Mouse (Mus musculus) limb, embryonic 15.5 days (tissue): ENCODE measurements at regions not wholly inside any gene's neighbourhood (a gene's known extent, or its start where the extent isn't known, plus 50 kb on each side); places are given as distances from the start of the nearest gene placed in this dataset.

Source experiments
- ATAC-seq: fragments of 200-750 bp; cut with Nextera tagmentation; 2 replicates; pipeline ENCODE4 v1.8.0; 2017; ENCODE audit warnings: low read depth, moderate TSS enrichment; ENCODE audit not compliant: insufficient number of reproducible peaks, low FRiP score, low TSS enrichment
- H3K27ac ChIP-seq: fragments of 300-500 bp; sonication (generic); 2 replicates; pipeline ENCODE4 v1.5.1; 2015; ENCODE audit warnings: moderate library complexity, mild to moderate bottlenecking, inconsistent platforms
- H3K27me3 ChIP-seq: fragments of 300-500 bp; sonication (generic); 2 replicates; pipeline ENCODE4 v1.6.1; 2015; ENCODE audit warnings: inconsistent platforms
- H3K36me3 ChIP-seq: fragments of 300-500 bp; sonication (generic); 2 replicates; pipeline ENCODE4 v1.6.1; 2015; ENCODE audit warnings: inconsistent platforms
- H3K4me1 ChIP-seq: fragments of 300-500 bp; sonication (generic); 2 replicates; pipeline ENCODE4 v1.6.1; 2015; ENCODE audit warnings: inconsistent platforms
- H3K4me2 ChIP-seq: fragments of 300-500 bp; sonication (generic); 2 replicates; pipeline ENCODE4 v1.6.1; 2015; ENCODE audit warnings: mild to moderate bottlenecking, inconsistent platforms
- H3K4me3 ChIP-seq: fragments of 300-500 bp; sonication (generic); 2 replicates; pipeline ENCODE4 v1.5.1; 2015; ENCODE audit warnings: mild to moderate bottlenecking, inconsistent platforms
- H3K9ac ChIP-seq: fragments of 300-500 bp; sonication (generic); 2 replicates; pipeline ENCODE4 v1.6.1; 2015; ENCODE audit warnings: inconsistent platforms
- H3K9me3 ChIP-seq: fragments of 300-500 bp; sonication (generic); 2 replicates; pipeline ENCODE4 v1.6.1; 2016; ENCODE audit warnings: inconsistent platforms
- WGBS: fragments of 180-500 bp; shearing (Covaris S2); methylation state at CpG from one replicate; pipeline ENCODE4 v1.1.7; 2015; 5-methylcytosine and 5-hydroxymethylcytosine counted together

GRCm38 (mm10) chr2:160421216-160421911, 54.5 kb upstream of the Mafb start:
- Histone ChIP-seq H3K9me3 (no peaks in the 10 kb centered on the region), H3K4me2 (peak overlapping the region; percentile 6; the same call in 1 of the 2 replicates), H3K27me3 (0 out of 2 replicates have a peak, but pooled peaks cover 8% of the 10 kb centered on the region), H3K4me3 (no peak overlapping the region), H3K9ac (no peak overlapping the region), H3K4me1 (peaks cover 9% of the 10 kb centered on the region), H3K27ac (no peak overlapping the region), H3K36me3 (no peaks in the 10 kb centered on the region)
- no peak for ATAC-seq
- WGBS = 11% methylated on average over 13 of the region's 13 CpGs

DNA sequence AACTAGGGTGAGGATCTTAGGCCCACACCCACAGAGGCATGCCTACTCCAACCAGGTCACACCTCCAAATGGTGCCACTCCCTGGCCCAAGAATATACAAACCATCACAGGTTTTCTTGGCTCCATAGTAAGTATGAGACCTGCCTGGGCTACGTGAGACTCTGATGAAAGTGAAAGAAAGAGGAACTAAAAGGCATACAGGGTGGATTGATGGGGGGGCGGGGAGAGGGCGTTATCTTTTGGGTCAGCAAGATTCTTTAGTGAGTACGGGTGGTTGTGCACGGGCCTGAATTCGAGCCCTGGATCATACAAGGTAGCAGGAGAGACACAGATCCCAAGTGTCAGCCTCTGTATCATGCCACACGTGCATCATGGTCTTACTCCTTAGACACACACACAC, 57.6 kb upstream of the Mafb start:
- no peak for ATAC-seq
- Histone ChIP-seq H3K4me2 (no peak overlapping the region), H3K27ac (no peak overlapping the region), H3K4me3 (no peak overlapping the region), H3K27me3 (0 out of 2 replicates have a peak, but pooled peaks cover 4% of the 10 kb centered on the region), H3K9me3 (no peaks in the 10 kb centered on the region), H3K4me1 (peaks cover 13% of the 10 kb centered on the region), H3K36me3 (no peaks in the 10 kb centered on the region), H3K9ac (no peak overlapping the region)
- WGBS = 90% methylated on average over 7 of the region's 7 CpGs

GRCm38 (mm10) chr2:160427431-160427830, 60.6 kb upstream of the Mafb start:
- Histone ChIP-seq H3K27me3 (no peaks in the 10 kb centered on the region), H3K9me3 (no peaks in the 10 kb centered on the region), H3K4me1 (0 out of 2 replicates have a peak, but pooled peaks cover 4% of the 10 kb centered on the region), H3K4me2 (no peak overlapping the region), H3K36me3 (no peaks in the 10 kb centered on the region), H3K4me3 (no peak overlapping the region), H3K9ac (no peak overlapping the region), H3K27ac (no peak overlapping the region)
- WGBS = 32% methylated on average over 10 of the region's 10 CpGs
- no peak for ATAC-seq

DNA sequence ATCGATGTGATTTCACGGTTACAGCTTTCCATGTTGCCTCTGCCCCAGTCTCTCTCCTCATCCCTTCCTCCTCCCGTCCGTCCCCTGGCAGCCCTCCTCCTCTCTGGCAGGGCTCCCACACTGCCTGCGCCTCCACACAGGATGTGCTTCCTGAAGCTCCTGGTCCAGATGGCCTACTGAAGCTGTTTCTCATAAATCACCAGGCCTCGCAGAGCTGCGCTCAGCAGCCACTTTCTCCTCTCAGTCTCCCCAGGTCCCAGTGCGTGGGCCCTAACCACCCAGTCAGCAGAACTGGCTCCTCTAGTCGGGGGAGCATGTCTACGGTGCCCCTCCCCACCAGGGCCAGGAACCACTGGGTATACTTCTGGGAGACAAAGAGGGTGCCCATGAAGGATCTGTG, 66.4 kb upstream of the Mafb start:
- no peak overlapping the region for H3K4me3 ChIP-seq
- no peak overlapping the region for H3K9ac ChIP-seq
- H3K27me3 ChIP-seq = no peaks in the 10 kb centered on the region
- H3K9me3 ChIP-seq = no peaks in the 10 kb centered on the region
- no peaks in the 10 kb centered on the region for H3K36me3 ChIP-seq
- WGBS = 23% methylated on average over 10 of the region's 10 CpGs
- H3K4me2 ChIP-seq = no peak overlapping the region
- no peak for ATAC-seq
- no peak overlapping the region for H3K27ac ChIP-seq
- H3K4me1 ChIP-seq = peaks cover 5% of the 10 kb centered on the region

DNA sequence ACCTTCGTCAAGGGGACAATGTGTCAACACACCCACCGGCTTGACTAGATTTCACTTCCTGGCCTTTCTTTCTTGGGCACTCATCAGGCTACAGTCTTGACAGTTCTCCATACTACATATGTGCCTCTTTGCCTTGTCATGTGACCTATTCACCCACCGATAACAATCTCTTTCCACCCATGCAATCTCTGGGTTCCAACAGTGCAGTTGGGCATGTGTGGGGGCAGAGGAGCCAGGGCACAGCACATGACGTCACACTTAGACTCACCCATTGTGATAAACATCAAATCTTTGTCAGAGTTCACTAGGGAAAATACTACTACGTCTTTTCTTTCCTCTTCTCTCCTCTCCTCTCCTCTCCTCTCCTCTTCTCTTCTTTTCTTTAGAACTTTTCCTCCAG, 67.8 kb upstream of the Mafb start:
- no peak for ATAC-seq
- H3K9ac ChIP-seq = no peak overlapping the region
- WGBS = 86% methylated on average over 5 of the region's 5 CpGs

GRCm38 (mm10) chr2:160435622-160436021, 68.8 kb upstream of the Mafb start:
- WGBS = 64% methylated on average over 3 of the region's 3 CpGs
- H3K9ac ChIP-seq = no peak overlapping the region
- no peak for ATAC-seq
- H3K27ac ChIP-seq = no peak overlapping the region
- H3K4me3 ChIP-seq = no peak overlapping the region
- H3K27me3 ChIP-seq = no peaks in the 10 kb centered on the region
- peaks cover 8% of the 10 kb centered on the region for H3K4me1 ChIP-seq
- no peaks in the 10 kb centered on the region for H3K9me3 ChIP-seq
- no peaks in the 10 kb centered on the region for H3K36me3 ChIP-seq
- no peak overlapping the region for H3K4me2 ChIP-seq

More for the DNA sequence above, 67.8 kb upstream of the Mafb start:
- Histone ChIP-seq H3K4me3 (no peak overlapping the region), H3K9me3 (no peaks in the 10 kb centered on the region), H3K4me2 (no peak overlapping the region), H3K36me3 (no peaks in the 10 kb centered on the region), H3K27ac (no peak overlapping the region), H3K27me3 (no peaks in the 10 kb centered on the region), H3K4me1 (peaks cover 5% of the 10 kb centered on the region)

- WGBS = 87% methylated on average over 2 of the region's 2 CpGs
- H3K9ac ChIP-seq = no peak overlapping the region
- H3K9me3 ChIP-seq = no peaks in the 10 kb centered on the region
- ATAC-seq = no peak
- no peak overlapping the region for H3K4me3 ChIP-seq
- H3K27ac ChIP-seq = no peak overlapping the region
- peaks cover 13% of the 10 kb centered on the region; the same call in 1 of the 2 replicates for H3K27me3 ChIP-seq
- H3K4me1 ChIP-seq = peaks cover 3% of the 10 kb centered on the region; the same call in 1 of the 2 replicates
- no peaks in the 10 kb centered on the region for H3K36me3 ChIP-seq
- H3K4me2 ChIP-seq = no peak overlapping the region
Measured at GRCm38 (mm10) chr2:160439028-160439427, 72.2 kb upstream of the Mafb start.

DNA sequence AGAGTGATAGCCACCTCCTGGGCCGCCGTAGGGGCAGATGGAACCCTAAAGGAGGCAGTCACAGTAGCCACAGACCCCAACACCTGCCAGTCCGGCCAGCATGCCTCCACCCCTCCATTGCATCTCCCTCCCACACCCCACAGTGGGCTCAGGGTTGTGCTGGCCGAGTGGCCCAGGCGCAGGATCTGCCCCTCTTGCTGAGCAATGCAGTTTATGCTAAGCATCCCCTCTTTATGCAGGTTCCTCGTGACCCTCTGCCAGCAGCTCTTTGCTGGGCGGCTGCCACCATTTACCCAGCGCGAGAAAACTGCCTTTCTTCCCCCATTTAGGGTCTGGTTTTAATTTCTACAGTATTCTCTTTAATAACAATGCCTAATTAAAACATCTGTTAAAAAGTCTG, 73.4 kb upstream of the Mafb start:
- Histone ChIP-seq H3K4me2 (no peak overlapping the region), H3K4me1 (peaks cover 3% of the 10 kb centered on the region; the same call in 1 of the 2 replicates), H3K9me3 (no peaks in the 10 kb centered on the region), H3K27ac (no peak overlapping the region), H3K36me3 (no peaks in the 10 kb centered on the region), H3K4me3 (no peak overlapping the region), H3K9ac (no peak overlapping the region), H3K27me3 (peaks cover 21% of the 10 kb centered on the region; the same call in 1 of the 2 replicates)
- ATAC-seq = no peak
- WGBS = 50% methylated on average over 9 of the region's 9 CpGs

DNA sequence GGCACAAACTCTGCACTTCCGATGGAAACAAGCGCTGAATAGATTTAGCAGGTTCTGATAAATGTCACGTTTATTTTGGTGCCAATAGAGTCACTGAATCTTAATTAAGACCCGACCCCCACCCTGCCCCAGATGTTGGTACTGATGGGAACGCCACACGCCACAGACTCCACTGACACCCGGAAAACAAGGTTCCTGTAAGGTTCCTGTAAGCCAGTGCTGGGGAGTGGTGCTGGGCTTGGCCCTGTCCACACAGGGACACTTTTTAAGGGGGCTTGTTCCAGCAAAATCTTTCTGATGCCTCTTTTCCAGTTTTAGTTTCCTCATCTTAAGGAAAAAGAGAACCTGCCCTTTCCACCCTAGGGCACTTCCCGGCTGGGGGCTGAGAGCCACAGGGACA, 84.2 kb upstream of the Mafb start:
- peak overlapping the region; percentile 59 for H3K27ac ChIP-seq
- no peak overlapping the region for H3K9ac ChIP-seq
- WGBS = 9% methylated on average over 8 of the region's 8 CpGs
- peaks cover 9% of the 10 kb centered on the region; the same call in 1 of the 2 replicates for H3K27me3 ChIP-seq
- H3K9me3 ChIP-seq = no peaks in the 10 kb centered on the region
- no peaks in the 10 kb centered on the region for H3K36me3 ChIP-seq
- no peak for ATAC-seq
- H3K4me3 ChIP-seq = peak overlapping the region; percentile 38
- peaks cover 27% of the 10 kb centered on the region for H3K4me1 ChIP-seq
- peak overlapping the region; percentile 63 for H3K4me2 ChIP-seq

DNA sequence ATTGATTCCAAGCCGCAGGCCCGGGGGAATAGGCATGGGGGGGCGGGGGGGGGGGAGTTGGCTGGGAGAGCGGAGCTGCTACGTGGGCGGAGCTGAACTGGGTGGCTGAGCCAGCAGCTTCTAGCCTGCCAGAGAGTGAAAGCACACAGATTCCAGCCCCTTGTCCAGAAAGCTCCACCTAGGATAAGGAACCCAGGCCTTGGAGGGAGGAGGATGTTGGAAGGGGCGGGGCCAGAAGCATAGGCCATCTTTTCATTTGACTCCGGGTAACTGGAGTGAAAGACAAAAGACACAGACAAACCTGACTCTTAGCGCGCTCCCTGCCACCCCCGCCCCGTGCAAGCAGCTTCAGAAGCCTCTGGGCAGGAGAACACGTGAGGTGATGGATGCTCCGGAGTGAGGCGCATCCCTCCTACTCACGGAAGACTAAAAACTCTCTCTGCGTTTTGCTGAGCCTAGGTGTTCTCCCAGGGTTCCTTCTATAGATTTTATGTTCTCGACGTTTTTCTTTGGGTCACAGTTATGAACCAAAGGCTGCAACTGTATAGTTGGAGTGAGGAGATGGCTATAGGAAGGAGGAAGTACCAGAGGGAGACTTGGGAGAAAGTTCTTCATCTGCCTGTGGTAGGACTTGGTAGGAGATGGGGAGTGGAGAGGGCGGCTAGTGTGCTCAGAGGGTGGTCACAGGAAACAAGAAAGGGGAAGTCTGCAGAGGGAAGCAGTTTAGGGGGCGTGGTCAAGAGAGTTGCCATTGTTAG, 84.8 kb upstream of the Mafb start:
- peak; percentile 88 for ATAC-seq
- Histone ChIP-seq H3K27me3 (0 out of 2 replicates have a peak, but pooled peaks cover 4% of the 10 kb centered on the region), H3K27ac (peak overlapping the region; percentile 77), H3K4me1 (peaks cover 25% of the 10 kb centered on the region), H3K36me3 (no peaks in the 10 kb centered on the region), H3K4me3 (peak overlapping the region; percentile 38), H3K4me2 (peak overlapping the region; percentile 63), H3K9ac (0 out of 2 replicates have a peak overlapping the region, but pooled peaks have one; percentile 15), H3K9me3 (no peaks in the 10 kb centered on the region)
- WGBS = 1% methylated on average over 21 of the region's 21 CpGs

DNA sequence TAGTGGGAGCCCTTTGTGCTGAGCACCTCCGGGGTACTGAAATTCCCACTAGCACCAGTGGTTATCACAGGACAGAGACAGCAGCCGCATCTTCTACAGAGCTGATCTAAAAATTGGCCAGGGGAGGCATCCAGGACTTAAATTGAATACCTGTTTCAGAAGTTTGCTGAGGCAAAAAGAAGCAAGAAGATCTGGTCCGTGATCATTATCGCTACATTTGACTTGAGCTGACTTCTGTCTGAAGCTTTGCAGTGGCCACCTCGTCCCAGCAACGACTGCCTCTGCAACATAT, 85.3 kb upstream of the Mafb start:
- no peak overlapping the region for H3K9ac ChIP-seq

DNA sequence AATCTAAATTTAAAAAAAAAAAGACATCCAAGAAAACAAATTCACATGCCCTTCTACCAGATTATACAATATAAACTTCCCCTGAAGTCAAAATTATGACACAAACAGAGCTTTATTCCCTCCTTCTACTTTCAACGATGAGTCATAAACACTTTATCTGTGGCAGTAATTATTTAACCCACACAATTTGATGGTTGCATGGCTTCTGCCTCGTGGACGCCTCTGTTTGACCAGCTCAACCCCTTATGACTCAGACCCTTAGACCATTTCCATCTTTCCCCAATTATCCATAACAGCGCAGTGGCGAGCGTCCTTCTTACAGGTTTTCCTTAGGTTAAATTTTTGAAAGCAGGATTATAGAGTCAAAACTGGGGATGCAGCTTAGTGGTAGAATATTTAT, 85.9 kb upstream of the Mafb start:
- H3K4me1 ChIP-seq = peaks cover 20% of the 10 kb centered on the region
- no peaks in the 10 kb centered on the region for H3K27me3 ChIP-seq
- no peaks in the 10 kb centered on the region for H3K36me3 ChIP-seq
- ATAC-seq = no peak
- H3K4me3 ChIP-seq = no peak overlapping the region
- H3K9me3 ChIP-seq = no peaks in the 10 kb centered on the region
- H3K27ac ChIP-seq = no peak overlapping the region
- H3K9ac ChIP-seq = no peak overlapping the region
- H3K4me2 ChIP-seq = no peak overlapping the region
- WGBS = 83% methylated on average over 6 of the region's 6 CpGs

More for the DNA sequence above, 85.3 kb upstream of the Mafb start:
- peak overlapping the region; percentile 77 for H3K27ac ChIP-seq
- H3K4me1 ChIP-seq = peaks cover 20% of the 10 kb centered on the region
- peak overlapping the region; percentile 63 for H3K4me2 ChIP-seq
- H3K9me3 ChIP-seq = no peaks in the 10 kb centered on the region
- no peak for ATAC-seq
- H3K27me3 ChIP-seq = no peaks in the 10 kb centered on the region
- H3K4me3 ChIP-seq = peak overlapping the region; percentile 38
- H3K36me3 ChIP-seq = no peaks in the 10 kb centered on the region
- WGBS = 26% methylated on average over 6 of the region's 6 CpGs
